Mouse (Mus musculus) liver, embryonic 15.5 days (tissue): ENCODE data around the gene Trpc2. TPM values are rescaled to one million over a fixed set of nuclear protein-coding genes. Genes with fewer than 3 reads are reported as not detected.
"Not testable (repeated sequence)": the region's sequence is repeated elsewhere in the genome, so short reads cannot be mapped to it uniquely, and the experiment has no call there.

ENCODE experiments used
- ATAC-seq: fragments of 200-750 bp; cut with Nextera tagmentation; 2 replicates; pipeline ENCODE4 v1.8.0; 2017; ENCODE audit warnings: moderate number of reproducible peaks, mild to moderate bottlenecking, moderate library complexity; ENCODE audit not compliant: insufficient read depth
- H3K27ac ChIP-seq: fragments of 300-500 bp; sonication (generic); replicated peaks from 2 replicates; pipeline ENCODE4 v1.5.1; 2015; ENCODE audit warnings: mild to moderate bottlenecking, inconsistent platforms
- H3K27me3 ChIP-seq: fragments of 300-500 bp; sonication (generic); 2 replicates; pipeline ENCODE4 v1.6.1; 2015; ENCODE audit warnings: mild to moderate bottlenecking, inconsistent platforms
- H3K36me3 ChIP-seq: fragments of 300-500 bp; sonication (generic); replicated peaks from 2 replicates; pipeline ENCODE4 v1.6.1; 2015; ENCODE audit warnings: moderate library complexity, mild to moderate bottlenecking, inconsistent platforms
- H3K4me1 ChIP-seq: fragments of 300-500 bp; sonication (generic); replicated peaks from 2 replicates; pipeline ENCODE4 v1.6.1; 2015; ENCODE audit warnings: inconsistent platforms
- H3K4me2 ChIP-seq: fragments of 300-500 bp; sonication (generic); 2 replicates; pipeline ENCODE4 v1.6.1; 2015; ENCODE audit warnings: moderate library complexity, mild to moderate bottlenecking, inconsistent platforms
- H3K4me3 ChIP-seq: fragments of 300-500 bp; sonication (generic); replicated peaks from 2 replicates; pipeline ENCODE4 v1.5.1; 2015; ENCODE audit warnings: mild to moderate bottlenecking, inconsistent platforms
- H3K9ac ChIP-seq: fragments of 300-500 bp; sonication (generic); 2 replicates; pipeline ENCODE4 v1.6.1; 2015; ENCODE audit warnings: moderate library complexity, mild to moderate bottlenecking, inconsistent platforms
- H3K9me3 ChIP-seq: fragments of 300-500 bp; sonication (generic); replicated peaks from 2 replicates; pipeline ENCODE4 v1.6.1; 2016; ENCODE audit warnings: inconsistent platforms
- WGBS: fragments of 180-500 bp; shearing (Covaris S2); methylation state at CpG from one replicate; pipeline ENCODE4 v1.1.7; 2015; ENCODE audit warnings: mixed read lengths; ENCODE audit not compliant: insufficient replicate concordance; 5-methylcytosine and 5-hydroxymethylcytosine counted together
- polyA plus RNA-seq: library from polyadenylated mRNA; unstranded; fragments of >200 nt; fragmentation: Nextera tagmentation; extraction: Ambion mirVana; gene quantifications from 2 replicates; pipeline ENCODE4 v1.2.1, GENCODE M21; 2015

Trpc2 gene
- polyA plus RNA-seq, result 0.36 TPM in 1 of 2 replicates, not detected in the other

- Histone ChIP-seq H3K9me3 (no peaks in the 10 kb centered on the region), H3K4me1 (no peaks in the 10 kb centered on the region), H3K27ac (no peak within 1 kb of the TSS), H3K4me3 (no peak within 1 kb of the TSS), H3K36me3 (peaks cover 60% of the 10 kb centered on the region), H3K4me2 (no peak within 1 kb of the TSS), H3K27me3 (no peaks in the 10 kb centered on the region), H3K9ac (no peak within 1 kb of the TSS)
- 62% methylated on average over 5 of the region's 5 CpGs for WGBS
- ATAC-seq, result no peak
These were observed at the start of gene Trpc2 for GRCm38 (mm10) chr7:102082816-102083215. Trpc2 (plus strand) TSS chr7:102083116.

- H3K27me3 ChIP-seq, result no peaks in the 10 kb centered on the region
- no peak for ATAC-seq
- H3K27ac ChIP-seq, result no peak overlapping the region
- peaks cover 80% of the 10 kb centered on the region for H3K36me3 ChIP-seq
- H3K9me3 ChIP-seq, result no peaks in the 10 kb centered on the region
- WGBS, result 79% methylated on average over 1 of the region's 1 CpGs
- no peaks in the 10 kb centered on the region for H3K4me1 ChIP-seq
- no peak overlapping the region for H3K4me2 ChIP-seq
- H3K9ac ChIP-seq, result no peak overlapping the region
- no peak overlapping the region for H3K4me3 ChIP-seq
These were observed 48.0 kb upstream of the Trpc2 start for GRCm38 (mm10) chr7:102034904-102035303.

GRCm38 (mm10) chr7:102035534-102035933, 47.4 kb upstream of the Trpc2 start:
- Histone ChIP-seq H3K9ac (no peak overlapping the region), H3K36me3 (peaks cover 82% of the 10 kb centered on the region), H3K9me3 (no peaks in the 10 kb centered on the region), H3K27ac (no peak overlapping the region), H3K27me3 (no peaks in the 10 kb centered on the region), H3K4me1 (no peaks in the 10 kb centered on the region), H3K4me3 (no peak overlapping the region), H3K4me2 (no peak overlapping the region)
- ATAC-seq, result no peak
- 77% methylated on average over 2 of the region's 2 CpGs for WGBS

- H3K4me3 ChIP-seq, result no peak overlapping the region
- WGBS, result 76% methylated on average over 3 of the region's 3 CpGs
- no peaks in the 10 kb centered on the region for H3K27me3 ChIP-seq
- no peak overlapping the region for H3K9ac ChIP-seq
- no peak for ATAC-seq
- no peaks in the 10 kb centered on the region for H3K9me3 ChIP-seq
- H3K4me2 ChIP-seq, result no peak overlapping the region
- H3K27ac ChIP-seq, result no peak overlapping the region
- H3K4me1 ChIP-seq, result no peaks in the 10 kb centered on the region
- H3K36me3 ChIP-seq, result peaks cover 80% of the 10 kb centered on the region
These were observed 45.6 kb upstream of the Trpc2 start for GRCm38 (mm10) chr7:102037318-102037717.

- WGBS, result 64% methylated on average over 2 of the region's 2 CpGs
- Histone ChIP-seq H3K4me3 (no peak overlapping the region), H3K27ac (no peak overlapping the region), H3K36me3 (peaks cover 50% of the 10 kb centered on the region), H3K9me3 (no peaks in the 10 kb centered on the region), H3K4me2 (no peak overlapping the region), H3K9ac (no peak overlapping the region), H3K4me1 (no peaks in the 10 kb centered on the region), H3K27me3 (no peaks in the 10 kb centered on the region)
- no peak for ATAC-seq
These were observed 40.6 kb upstream of the Trpc2 start for GRCm38 (mm10) chr7:102042314-102042713.

- H3K36me3 ChIP-seq, result 0 out of 2 replicates have a peak, but pooled peaks cover 13% of the 10 kb centered on the region
- H3K4me3 ChIP-seq, H3K4me2 ChIP-seq, H3K27ac ChIP-seq, H3K9ac ChIP-seq, H3K4me1 ChIP-seq, ATAC-seq, H3K9me3 ChIP-seq, H3K27me3 ChIP-seq: not testable (repeated sequence)
These were observed 34.4 kb upstream of the Trpc2 start for GRCm38 (mm10) chr7:102048524-102048923.

GRCm38 (mm10) chr7:102061353-102061752, 21.6 kb upstream of the Trpc2 start:
- Histone ChIP-seq H3K27ac (no peak overlapping the region), H3K36me3 (peaks cover 25% of the 10 kb centered on the region), H3K4me1 (peaks cover 44% of the 10 kb centered on the region), H3K27me3 (no peaks in the 10 kb centered on the region), H3K4me2 (no peak overlapping the region), H3K4me3 (no peak overlapping the region), H3K9ac (no peak overlapping the region), H3K9me3 (no peaks in the 10 kb centered on the region)
- ATAC-seq, result no peak
- 39% methylated on average over 3 of the region's 3 CpGs for WGBS

GRCm38 (mm10) chr7:102062203-102062602, 20.7 kb upstream of the Trpc2 start:
- no peak overlapping the region for H3K4me3 ChIP-seq
- H3K27me3 ChIP-seq, result no peaks in the 10 kb centered on the region
- peak overlapping the region; percentile 16 for H3K4me2 ChIP-seq
- H3K4me1 ChIP-seq, result peaks cover 49% of the 10 kb centered on the region
- peaks cover 19% of the 10 kb centered on the region for H3K36me3 ChIP-seq
- ATAC-seq, result no peak
- no peak overlapping the region; the same call in 1 of the 2 replicates for H3K27ac ChIP-seq
- 58% methylated on average over 1 of the region's 1 CpGs for WGBS
- H3K9ac ChIP-seq, result no peak overlapping the region
- no peaks in the 10 kb centered on the region for H3K9me3 ChIP-seq

GRCm38 (mm10) chr7:102063891-102064290, 19.0 kb upstream of the Trpc2 start:
- Histone ChIP-seq H3K4me3 (peak overlapping the region; percentile 70), H3K4me1 (peaks cover 52% of the 10 kb centered on the region), H3K27me3 (no peaks in the 10 kb centered on the region), H3K27ac (no peak overlapping the region), H3K9me3 (no peaks in the 10 kb centered on the region), H3K4me2 (peak overlapping the region; percentile 81), H3K36me3 (peaks cover 8% of the 10 kb centered on the region), H3K9ac (peak overlapping the region; percentile 64; the same call in 1 of the 2 replicates)
- 43% methylated on average over 9 of the region's 9 CpGs for WGBS
- no peak for ATAC-seq

- Histone ChIP-seq H3K27me3 (no peaks in the 10 kb centered on the region), H3K9ac (peak overlapping the region; percentile 64), H3K4me3 (peak overlapping the region; percentile 70), H3K36me3 (peaks cover 2% of the 10 kb centered on the region), H3K4me2 (peak overlapping the region; percentile 81), H3K27ac (peak overlapping the region; percentile 82), H3K4me1 (peaks cover 49% of the 10 kb centered on the region), H3K9me3 (no peaks in the 10 kb centered on the region)
- no peak for ATAC-seq
- WGBS, result 0% methylated on average over 9 of the region's 9 CpGs
These were observed 18.3 kb upstream of the Trpc2 start for GRCm38 (mm10) chr7:102064655-102065045.

GRCm38 (mm10) chr7:102065046-102065891, 17.6 kb upstream of the Trpc2 start, which contains the start of the genes Rnf121, Xndc1 and Xntrpc:
Rnf121 (minus strand) TSS chr7:102065469.
Xndc1 (plus strand) TSS chr7:102065511.
Xntrpc (plus strand) TSS chr7:102065713.
- peak within 1 kb of the TSS; percentile 82 for H3K27ac ChIP-seq
- peak within 1 kb of the TSS; percentile 70 for H3K4me3 ChIP-seq
- peak; percentile 98 for ATAC-seq
- peaks cover 44% of the 10 kb centered on the region for H3K4me1 ChIP-seq
- H3K9ac ChIP-seq, result peak within 1 kb of the TSS; percentile 64
- peak within 1 kb of the TSS; percentile 81 for H3K4me2 ChIP-seq
- H3K27me3 ChIP-seq, result no peaks in the 10 kb centered on the region
- H3K9me3 ChIP-seq, result no peaks in the 10 kb centered on the region
- H3K36me3 ChIP-seq, result peaks cover 7% of the 10 kb centered on the region
- under 1% methylated on average over 56 of the region's 56 CpGs for WGBS
